Mouse (Mus musculus) stomach, postnatal 0 days (tissue): ENCODE results near the gene Mlh3. TPM values are rescaled to one million over a fixed set of nuclear protein-coding genes. Genes with fewer than 3 reads are reported as not detected.
A peak's percentile ranks its signal among the peaks of the same experiment; 100 is the strongest.

Source experiments
- ATAC-seq: fragments of 200-750 bp; cut with Nextera tagmentation; 2 replicates; pipeline ENCODE4 v1.8.0; 2017; ENCODE audit not compliant: low FRiP score, low TSS enrichment
- DNase-seq: peaks from one replicate; pipeline ENCODE4 v3.0.0-alpha.2; 2016; ENCODE audit warnings: low spot score
- H3K27ac ChIP-seq: fragments of 300-500 bp; sonication (generic); replicated peaks from 2 replicates; pipeline ENCODE4 v1.5.1; 2014; ENCODE audit warnings: mild to moderate bottlenecking, control low read depth
- H3K27me3 ChIP-seq: fragments of 300-500 bp; sonication (generic); 2 replicates; pipeline ENCODE4 v1.6.1; 2014; ENCODE audit warnings: low read length; ENCODE audit not compliant: control insufficient read depth, insufficient read depth
- H3K36me3 ChIP-seq: fragments of 300-500 bp; sonication (generic); 2 replicates; pipeline ENCODE4 v1.6.1; 2014; ENCODE audit warnings: low read length, mixed read lengths; ENCODE audit not compliant: control insufficient read depth, insufficient read depth
- H3K4me1 ChIP-seq: fragments of 300-500 bp; sonication (generic); replicated peaks from 2 replicates; pipeline ENCODE4 v1.6.1; 2014; ENCODE audit warnings: antibody characterized with exemption; ENCODE audit not compliant: control insufficient read depth, insufficient read depth
- H3K4me2 ChIP-seq: fragments of 300-500 bp; sonication (generic); replicated peaks from 2 replicates; pipeline ENCODE4 v1.6.1; 2014; ENCODE audit warnings: low read depth, mild to moderate bottlenecking, control low read depth, moderate library complexity
- H3K4me3 ChIP-seq: fragments of 300-500 bp; sonication (generic); 2 replicates; pipeline ENCODE4 v1.5.1; 2014; ENCODE audit warnings: low read depth, low read length, control low read depth
- H3K9ac ChIP-seq: fragments of 300-500 bp; sonication (generic); 2 replicates; pipeline ENCODE4 v1.6.1; 2014; ENCODE audit warnings: mild to moderate bottlenecking, low read length, control low read depth, mixed read lengths
- H3K9me3 ChIP-seq: fragments of 300-500 bp; sonication (generic); 2 replicates; pipeline ENCODE4 v1.6.1; 2016; ENCODE audit warnings: low read length; ENCODE audit not compliant: control insufficient read depth
- CTCF ChIP-seq: IDR thresholded peaks from 2 replicates; pipeline ENCODE4 v1.5.1; 2016; ENCODE audit warnings: antibody characterized with exemption, low read depth, mild to moderate bottlenecking, moderate library complexity
- EP300 ChIP-seq: optimal IDR thresholded peaks from 2 replicates; pipeline ENCODE3; 2016; ENCODE audit warnings: antibody characterized with exemption
- WGBS: fragments of 180-500 bp; shearing (Covaris S2); extraction: QIAGEN DNeasy Blood & Tissue Kit; methylation state at CpG from one replicate; pipeline ENCODE4 v1.1.7; 2014; 5-methylcytosine and 5-hydroxymethylcytosine counted together
- polyA plus RNA-seq: library from polyadenylated mRNA; unstranded; fragments of >200 nt; fragmentation: Nextera tagmentation; extraction: Ambion mirVana; gene quantifications from 2 replicates; pipeline ENCODE4 v1.2.1, GENCODE M21; 2015

Gene Mlh3
- polyA plus RNA-seq, 1 experiment from 2014 or later, result 3.0 TPM

DNA sequence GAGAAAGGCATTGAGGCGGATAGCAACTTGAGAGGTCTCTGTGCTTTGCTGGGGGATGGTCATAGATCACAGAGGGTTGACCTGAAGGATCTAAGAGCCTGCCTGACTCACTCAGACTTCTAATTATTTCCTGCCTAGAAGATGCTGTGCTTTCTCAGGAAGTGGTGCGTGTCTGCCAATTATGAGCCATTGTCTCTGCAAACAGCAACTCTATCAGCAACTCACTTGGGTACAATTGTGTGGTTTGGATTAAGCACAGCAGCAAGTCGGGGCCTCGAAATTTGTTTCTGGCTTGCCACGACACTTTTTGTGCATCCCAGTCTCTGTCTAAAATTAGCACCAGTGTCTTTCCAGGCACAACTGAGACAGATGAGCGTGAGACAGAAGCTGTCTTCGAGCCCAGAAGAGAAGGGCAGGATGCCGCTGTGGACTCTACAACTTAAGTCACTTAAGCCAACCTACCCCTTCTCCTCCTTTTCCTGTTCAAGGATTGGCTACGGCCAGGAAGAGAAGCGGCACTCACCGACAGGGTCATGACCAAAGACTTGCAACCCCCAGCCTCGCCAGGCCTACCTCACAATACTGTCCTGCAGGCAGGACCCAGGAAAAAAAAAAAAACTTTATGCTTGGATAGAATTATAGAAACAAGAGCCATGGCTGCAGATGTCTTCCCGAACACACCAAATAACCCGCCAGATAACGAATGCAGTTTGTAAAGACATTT is 42.4 kb downstream of the Mlh3 start:
- DNase-seq, result no peak
- 67% methylated on average over 15 of the region's 15 CpGs for WGBS

GRCm38 (mm10) chr12:85227227-85227626 is 43.2 kb downstream of the Mlh3 start:
- Histone ChIP-seq H3K4me3 (no peak overlapping the region), H3K4me1 (no peaks in the 10 kb centered on the region), H3K36me3 (peaks cover 18% of the 10 kb centered on the region), H3K27ac (no peak overlapping the region), H3K9me3 (no peaks in the 10 kb centered on the region), H3K9ac (no peak overlapping the region), H3K27me3 (no peaks in the 10 kb centered on the region), H3K4me2 (no peak overlapping the region)
- WGBS, result 49% methylated on average over 7 of the region's 7 CpGs
- ATAC-seq, result no peak
- DNase-seq, result no peak
- no peak for TF ChIP-seq EP300
- no peak for TF ChIP-seq CTCF

More for the DNA sequence above, 42.4 kb downstream of the Mlh3 start:
- H3K27ac ChIP-seq, result no peak overlapping the region
- no peak overlapping the region for H3K4me3 ChIP-seq
- ATAC-seq, result no peak
- peaks cover 15% of the 10 kb centered on the region for H3K36me3 ChIP-seq
- no peaks in the 10 kb centered on the region for H3K4me1 ChIP-seq
- no peak for TF ChIP-seq EP300
- TF ChIP-seq CTCF, result no peak
- no peak overlapping the region for H3K4me2 ChIP-seq
- no peak overlapping the region for H3K9ac ChIP-seq
- no peaks in the 10 kb centered on the region for H3K9me3 ChIP-seq
- no peaks in the 10 kb centered on the region for H3K27me3 ChIP-seq

DNA sequence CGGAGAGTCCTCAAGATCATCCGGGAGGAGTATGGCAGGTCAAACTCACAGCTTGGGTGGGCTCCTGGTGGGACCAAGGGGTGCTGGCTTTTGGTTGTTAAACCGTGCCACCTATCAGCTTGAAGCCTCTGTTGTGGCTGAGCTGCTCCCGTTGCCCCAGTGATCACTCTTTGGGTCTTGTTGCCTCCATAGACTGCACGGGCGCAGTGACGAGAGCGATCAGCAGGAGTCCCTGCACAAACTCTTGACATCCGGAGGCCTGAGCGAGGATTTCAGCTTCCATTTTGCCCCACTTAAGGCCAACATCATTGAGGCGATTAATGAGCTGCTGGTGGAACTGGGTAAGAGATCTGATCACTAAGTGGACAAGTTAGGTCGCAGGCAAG is 50.5 kb downstream of the Mlh3 start:
- Histone ChIP-seq H3K36me3 (peaks cover 10% of the 10 kb centered on the region), H3K4me3 (peak overlapping the region; percentile 76), H3K27ac (peak overlapping the region; percentile 75; the same call in 1 of the 2 replicates), H3K4me1 (0 out of 2 replicates have a peak, but pooled peaks cover 2% of the 10 kb centered on the region), H3K27me3 (no peaks in the 10 kb centered on the region), H3K9me3 (no peaks in the 10 kb centered on the region), H3K4me2 (peak overlapping the region; percentile 88), H3K9ac (peak overlapping the region; percentile 81)
- TF ChIP-seq CTCF (peak; percentile 22), EP300 (no peak)
- WGBS, result 3% methylated on average over 12 of the region's 12 CpGs
- ATAC-seq, result no peak
- peak; percentile 40 for DNase-seq

GRCm38 (mm10) chr12:85219236-85219904 is 51.0 kb downstream of the Mlh3 start, which contains the start of gene Eif2b2:
Gene Eif2b2 (plus strand): TSS chr12:85219481.
- no peaks in the 10 kb centered on the region for H3K9me3 ChIP-seq
- DNase-seq (peak; percentile 99), ATAC-seq (peak; percentile 100)
- H3K36me3 ChIP-seq, result peaks cover 7% of the 10 kb centered on the region
- no peaks in the 10 kb centered on the region for H3K27me3 ChIP-seq
- peak within 1 kb of the TSS; percentile 88 for H3K4me2 ChIP-seq
- peak within 1 kb of the TSS; percentile 75 for H3K27ac ChIP-seq
- H3K4me1 ChIP-seq, result 0 out of 2 replicates have a peak, but pooled peaks cover 2% of the 10 kb centered on the region
- WGBS, result under 1% methylated on average over 54 of the region's 54 CpGs
- peak within 1 kb of the TSS; percentile 81 for H3K9ac ChIP-seq
- H3K4me3 ChIP-seq, result peak within 1 kb of the TSS; percentile 76
- no peak for TF ChIP-seq CTCF
- TF ChIP-seq EP300, result no peak

- Histone ChIP-seq H3K4me2 (no peak overlapping the region), H3K27me3 (no peaks in the 10 kb centered on the region), H3K4me3 (no peak overlapping the region), H3K9me3 (no peaks in the 10 kb centered on the region), H3K9ac (no peak overlapping the region), H3K27ac (no peak overlapping the region), H3K36me3 (peaks cover 1% of the 10 kb centered on the region; the same call in 1 of the 2 replicates), H3K4me1 (0 out of 2 replicates have a peak, but pooled peaks cover 2% of the 10 kb centered on the region)
- no peak for DNase-seq
- WGBS, result 48% methylated on average over 2 of the region's 2 CpGs
- ATAC-seq, result no peak
- TF ChIP-seq EP300 (no peak), CTCF (no peak)
Measured at GRCm38 (mm10) chr12:85217733-85218310, 52.6 kb downstream of the Mlh3 start.

- Histone ChIP-seq H3K4me2 (no peak overlapping the region), H3K4me3 (no peak overlapping the region), H3K27ac (no peak overlapping the region), H3K9me3 (no peaks in the 10 kb centered on the region), H3K27me3 (no peaks in the 10 kb centered on the region), H3K36me3 (no peaks in the 10 kb centered on the region), H3K9ac (no peak overlapping the region), H3K4me1 (no peaks in the 10 kb centered on the region)
- 65% methylated on average over 5 of the region's 5 CpGs for WGBS
- DNase-seq (no peak), ATAC-seq (no peak)
- no peak for TF ChIP-seq CTCF
- no peak for TF ChIP-seq EP300
Measured at GRCm38 (mm10) chr12:85215031-85215430, 55.4 kb downstream of the Mlh3 start.
